Mouse (Mus musculus): ENCODE results near the gene Nup133.

The Nup133 gene

GRCm38 (mm10) chr8:123950077-123950802, 1.2 kb upstream of the Nup133 start:
- DNase-seq: peak; percentile 58 to 69

GRCm38 (mm10) chr8:123949686-123949986, 571 bp upstream of the Nup133 start:
- DNase-seq: no peak

GRCm38 (mm10) chr8:123929026-123929425, 20.0 kb downstream of the Nup133 start:
- DNase-seq: no peak

- DNase-seq: no peak
Observed at GRCm38 (mm10) chr8:123925671-123926070, 23.4 kb downstream of the Nup133 start.

- peak; percentile 88 to 89 for DNase-seq
Observed at GRCm38 (mm10) chr8:123924719-123925118, 24.3 kb downstream of the Nup133 start.

GRCm38 (mm10) chr8:123914635-123915034, 34.4 kb downstream of the Nup133 start:
- no peak for DNase-seq

- no peak for DNase-seq
Observed at GRCm38 (mm10) chr8:123912265-123912664, 36.8 kb downstream of the Nup133 start.

- no peak for DNase-seq
Observed at GRCm38 (mm10) chr8:123907604-123908003, 41.5 kb downstream of the Nup133 start.

- no peak for DNase-seq
Observed at GRCm38 (mm10) chr8:123902653-123903052, 46.4 kb downstream of the Nup133 start.

GRCm38 (mm10) chr8:123899366-123899765, 49.7 kb downstream of the Nup133 start:
- DNase-seq: no peak

GRCm38 (mm10) chr8:123898576-123898975, 50.5 kb downstream of the Nup133 start:
- DNase-seq: peak; percentile 24 to 46

GRCm38 (mm10) chr8:123896774-123897173, 52.3 kb downstream of the Nup133 start:
- peak in 1 of 2 experiments; percentile 13 for DNase-seq

GRCm38 (mm10) chr8:123896366-123896761, 52.7 kb downstream of the Nup133 start:
- DNase-seq: no peak

- peak; percentile 31 to 44 for DNase-seq
Observed at GRCm38 (mm10) chr8:123895680-123896365, 53.2 kb downstream of the Nup133 start.

- DNase-seq: no peak
Observed at GRCm38 (mm10) chr8:123895230-123895629, 53.8 kb downstream of the Nup133 start.

- peak in 1 of 2 experiments; percentile 12 for DNase-seq
Observed at GRCm38 (mm10) chr8:123894502-123895097, 54.5 kb downstream of the Nup133 start, which contains the start of gene Acta1. TSS of gene Acta1 (minus strand) at chr8:123894751.

- DNase-seq: peak in 1 of 2 experiments; percentile 12
Observed at GRCm38 (mm10) chr8:123893413-123893812, 55.7 kb downstream of the Nup133 start.

GRCm38 (mm10) chr8:123892586-123893155, 56.4 kb downstream of the Nup133 start:
- peak; percentile 34 to 47 for DNase-seq

GRCm38 (mm10) chr8:123891883-123892585, 57.0 kb downstream of the Nup133 start:
- DNase-seq: peak; percentile 90 to 95

- peak; percentile 79 to 80 for DNase-seq
Observed at GRCm38 (mm10) chr8:123891271-123891670, 57.8 kb downstream of the Nup133 start.

GRCm38 (mm10) chr8:123889797-123890196, 59.3 kb downstream of the Nup133 start:
- no peak for DNase-seq

GRCm38 (mm10) chr8:123887956-123888355, 61.1 kb downstream of the Nup133 start:
- no peak for DNase-seq

- DNase-seq: no peak
Observed at GRCm38 (mm10) chr8:123887163-123887562, 61.9 kb downstream of the Nup133 start.

Measured in cerebellum, adult 18-20 months (tissue).